Mouse (Mus musculus) adrenal gland, postnatal 14 days (tissue): ENCODE measurements at regions not wholly inside any gene's neighbourhood (a gene's known extent, or its start where the extent isn't known, plus 50 kb on each side); places are given as distances from the start of the nearest gene placed in this dataset.

ENCODE experiments used
- DNase-seq: peaks from one replicate; pipeline ENCODE4 v3.0.0; 2021; ENCODE audit warnings: mixed read lengths

DNA sequence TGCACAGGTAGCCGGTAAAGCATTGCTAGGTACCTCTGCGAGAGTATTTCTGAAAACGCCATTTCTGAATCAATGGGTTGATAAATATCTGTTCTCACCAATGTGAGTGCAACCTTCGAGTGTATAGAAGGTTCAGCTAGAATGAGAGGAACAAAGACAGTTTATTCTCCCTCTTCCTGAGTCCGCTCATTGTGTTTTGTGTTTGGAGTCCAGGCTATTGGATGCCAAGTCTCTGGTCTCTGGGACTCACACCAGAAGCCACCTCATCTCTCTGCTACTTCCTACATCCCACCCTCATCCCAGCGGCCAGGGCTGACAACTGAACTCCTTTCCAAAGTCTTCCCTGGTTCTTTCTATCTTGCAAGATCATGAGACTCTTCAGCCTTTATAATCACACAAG, 62.7 kb downstream of the Lrrc30 start:
- no peak for DNase-seq

DNA sequence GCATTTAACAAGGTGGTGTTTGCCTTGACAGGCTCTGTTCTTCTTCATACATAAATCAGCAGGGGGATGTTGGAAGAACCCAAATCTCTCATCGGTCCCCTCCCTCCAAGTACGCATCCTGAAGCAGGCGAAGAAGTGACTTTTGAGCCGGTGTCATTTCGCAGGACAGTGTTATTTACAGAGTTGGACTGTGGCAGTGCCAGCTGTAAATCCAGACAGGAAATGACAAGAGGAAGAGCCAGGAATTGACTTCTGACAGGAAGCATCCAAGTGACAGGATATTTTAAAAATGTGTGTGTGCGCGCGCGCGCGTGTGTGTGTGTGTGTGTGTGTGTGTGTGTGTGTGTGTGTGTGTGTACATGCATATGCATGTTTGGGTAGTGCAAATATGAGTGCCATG, 66.3 kb downstream of the Lrrc30 start:
- peak; percentile 16 for DNase-seq

GRCm38 (mm10) chr17:67565746-67566145, 66.8 kb downstream of the Lrrc30 start:
- peak; percentile 12 for DNase-seq

DNA sequence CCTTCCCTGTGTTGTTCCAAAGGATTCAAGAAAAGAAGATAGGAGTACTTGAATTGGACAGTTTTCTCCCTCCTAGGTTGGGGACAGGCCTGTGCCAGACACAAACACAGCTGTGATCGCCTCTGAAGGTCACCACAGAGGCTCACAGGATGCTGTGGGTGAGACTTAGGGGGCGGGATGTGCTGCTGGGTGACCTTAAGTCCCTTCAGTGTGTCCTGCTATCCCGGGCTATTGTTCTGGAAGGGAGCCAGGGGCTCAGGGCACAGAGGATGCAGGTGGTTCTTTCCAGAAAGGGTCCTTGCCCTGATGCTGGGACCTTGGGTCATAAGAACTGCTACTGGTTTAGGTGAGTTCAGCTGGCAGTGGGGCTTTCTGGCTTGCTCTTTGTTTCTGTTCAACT, 67.7 kb downstream of the Lrrc30 start:
- peak; percentile 71 for DNase-seq

DNA sequence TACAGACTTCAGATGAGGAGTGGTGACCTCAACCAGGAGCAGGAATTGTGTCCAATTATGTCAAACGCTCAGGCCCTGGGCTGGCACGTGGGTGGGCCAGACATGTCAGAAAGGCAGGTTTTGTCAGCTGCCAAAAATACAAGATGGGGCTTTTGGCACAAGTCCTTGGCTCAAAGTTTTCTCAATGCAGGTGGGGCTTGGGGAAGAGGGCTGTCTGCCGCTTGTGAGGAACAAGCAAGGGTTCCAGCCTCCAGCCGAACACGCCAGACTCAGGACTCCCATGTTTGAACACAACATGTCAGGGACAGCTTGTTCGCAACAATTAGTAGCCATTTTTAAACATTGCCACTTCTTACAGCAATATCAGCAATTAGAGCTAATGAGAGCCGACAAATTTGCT, 69.5 kb downstream of the Lrrc30 start:
- no peak for DNase-seq

DNA sequence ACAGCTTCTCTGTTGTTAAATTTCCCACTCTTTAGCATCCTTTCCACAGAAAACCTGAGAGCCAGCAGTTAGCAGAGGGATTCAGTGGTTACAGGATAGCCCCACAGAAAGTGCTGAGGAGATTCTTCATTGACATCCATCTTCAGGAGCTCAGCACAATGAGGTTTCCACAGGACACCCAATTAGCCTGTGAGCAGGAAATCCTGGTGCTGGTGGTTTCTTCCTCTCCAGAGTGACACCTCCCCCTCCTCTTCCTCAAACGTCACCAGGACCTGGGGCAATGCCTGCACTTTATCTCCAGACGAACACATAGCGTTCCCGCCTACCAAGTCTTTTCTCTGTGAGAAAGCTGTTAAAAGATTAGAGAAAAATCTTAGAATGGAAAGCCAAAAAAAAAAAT, 70.7 kb downstream of the Lrrc30 start:
- DNase-seq, result peak; percentile 33

DNA sequence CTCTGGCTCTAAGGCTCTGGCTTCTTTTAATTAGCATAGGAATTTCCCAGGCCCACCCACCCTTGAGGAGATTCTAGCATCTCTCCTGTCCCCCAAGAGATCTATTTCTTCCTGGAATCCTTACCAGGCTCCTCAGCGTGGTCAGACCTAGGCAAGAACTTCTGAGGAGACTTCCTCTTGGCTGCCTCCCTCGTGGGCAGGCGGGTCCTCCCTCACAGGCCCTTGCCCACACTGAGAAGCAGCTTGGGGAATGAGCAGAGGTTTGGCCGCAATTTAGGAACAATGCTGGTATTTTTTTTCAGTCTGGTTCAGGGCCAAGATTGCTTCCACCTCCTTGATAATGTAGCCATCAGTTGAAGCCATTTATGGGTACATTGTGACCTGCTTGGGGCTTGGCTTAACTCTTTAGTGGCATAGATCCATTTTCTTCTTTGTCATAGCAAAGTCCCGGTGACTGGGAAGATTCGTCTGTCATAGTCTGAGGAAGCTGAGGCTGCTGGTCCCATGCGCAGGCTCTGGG, 75.1 kb downstream of the Lrrc30 start:
- DNase-seq, result no peak

- DNase-seq, result no peak
Observed at GRCm38 (mm10) chr17:67552581-67553139, 79.9 kb downstream of the Lrrc30 start.

DNA sequence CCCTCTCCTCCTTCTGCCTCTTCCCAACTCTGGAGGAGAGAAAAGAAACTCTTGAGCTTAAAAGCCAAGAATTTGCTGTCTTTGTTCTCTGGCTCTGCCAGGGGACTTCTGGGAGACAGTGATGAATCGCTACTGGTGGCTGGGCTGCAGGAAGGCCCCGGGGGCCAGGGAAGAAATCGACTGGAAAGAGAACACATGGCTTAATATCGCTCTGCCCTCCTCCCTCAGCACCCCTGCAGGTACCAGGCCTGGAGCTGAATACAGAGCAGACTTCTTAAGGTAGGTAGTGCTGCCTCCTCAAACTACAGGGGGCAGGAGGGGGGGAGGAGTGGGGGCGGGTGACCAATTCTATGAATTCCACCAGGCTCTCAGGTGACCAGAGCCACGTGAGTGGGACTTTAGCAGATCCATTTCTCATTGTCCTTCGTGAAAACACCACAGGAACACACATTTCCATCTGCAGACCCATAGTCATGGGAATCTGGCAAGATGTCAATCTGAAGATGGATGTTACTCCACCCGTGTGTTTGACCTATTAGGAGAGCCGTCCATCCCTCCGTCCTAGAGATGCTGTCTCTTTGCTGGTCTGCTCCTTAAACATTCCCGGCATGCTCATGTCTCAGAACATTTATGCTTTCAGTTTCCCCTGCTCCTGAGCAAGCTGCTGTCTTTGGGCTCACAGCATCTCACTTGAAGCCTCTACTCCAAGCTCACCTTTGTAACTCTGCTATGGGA, 83.4 kb downstream of the Lrrc30 start:
- DNase-seq, result no peak

DNA sequence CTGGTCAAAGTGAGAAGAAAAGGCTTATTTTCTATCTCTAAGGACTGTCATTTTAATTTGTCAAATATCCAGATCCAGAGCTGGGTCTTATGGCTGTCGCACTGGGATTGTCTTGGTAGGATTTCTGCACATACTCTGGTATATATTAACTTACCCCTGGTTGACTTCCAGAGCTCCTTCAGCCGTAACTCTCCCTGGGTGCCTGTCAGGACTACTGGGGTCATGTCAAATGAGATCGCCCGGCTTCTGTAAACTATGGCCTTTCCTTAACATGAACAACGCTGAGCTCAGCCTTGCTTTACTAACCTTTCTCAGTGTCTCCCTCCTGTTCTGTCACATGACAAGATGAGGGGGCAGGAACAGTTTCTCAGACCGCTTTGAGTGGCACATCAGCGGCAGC, 88.1 kb downstream of the Lrrc30 start:
- DNase-seq, result no peak

DNA sequence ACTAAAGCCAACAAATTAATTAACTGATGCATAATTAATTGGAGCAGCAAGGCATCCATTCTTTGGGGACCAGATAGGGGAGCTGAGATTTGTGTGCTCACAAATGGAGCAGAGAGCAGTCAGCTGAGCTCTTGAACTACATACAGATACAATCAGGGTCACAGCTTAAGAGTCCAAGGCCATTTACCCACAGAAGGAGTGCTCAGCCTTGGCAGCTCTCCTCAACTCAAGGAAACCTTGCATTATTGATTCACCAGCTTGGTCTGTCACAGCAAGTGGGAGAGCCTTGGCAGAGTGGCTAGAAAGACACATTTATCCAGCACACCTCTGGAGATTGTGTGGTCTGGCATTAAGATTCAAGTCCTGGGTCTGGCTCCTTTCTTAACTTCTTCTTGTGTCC, 100.2 kb downstream of the Lrrc30 start:
- DNase-seq, result peak; percentile 21

DNA sequence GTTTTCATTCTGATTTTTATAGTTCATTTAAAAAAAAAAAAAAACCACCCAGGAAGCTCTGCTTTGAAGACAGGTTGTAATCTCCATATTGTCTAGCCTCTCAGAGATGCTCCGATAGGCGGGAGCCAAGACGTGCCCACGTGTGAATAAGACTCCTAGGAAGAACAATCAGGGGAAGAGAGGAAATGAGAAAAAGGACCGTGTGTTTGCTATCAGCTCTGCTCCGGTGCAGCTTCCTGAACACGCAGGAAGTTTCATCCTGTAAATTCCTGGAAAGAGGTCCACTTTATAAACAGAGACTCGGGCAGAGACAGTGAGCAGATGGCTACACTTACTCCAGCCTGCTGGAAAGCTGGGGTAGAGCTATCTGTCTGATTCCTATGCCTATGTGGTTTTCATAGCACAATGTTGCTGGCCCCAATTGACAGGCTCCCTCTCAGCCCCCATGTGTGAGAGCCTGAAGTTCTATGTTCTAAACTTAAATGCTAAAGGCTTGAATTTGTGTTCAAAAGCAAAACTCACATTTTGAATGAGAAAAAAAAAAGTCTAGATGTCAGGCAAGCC, 111.6 kb downstream of the Lrrc30 start:
- no peak for DNase-seq

DNA sequence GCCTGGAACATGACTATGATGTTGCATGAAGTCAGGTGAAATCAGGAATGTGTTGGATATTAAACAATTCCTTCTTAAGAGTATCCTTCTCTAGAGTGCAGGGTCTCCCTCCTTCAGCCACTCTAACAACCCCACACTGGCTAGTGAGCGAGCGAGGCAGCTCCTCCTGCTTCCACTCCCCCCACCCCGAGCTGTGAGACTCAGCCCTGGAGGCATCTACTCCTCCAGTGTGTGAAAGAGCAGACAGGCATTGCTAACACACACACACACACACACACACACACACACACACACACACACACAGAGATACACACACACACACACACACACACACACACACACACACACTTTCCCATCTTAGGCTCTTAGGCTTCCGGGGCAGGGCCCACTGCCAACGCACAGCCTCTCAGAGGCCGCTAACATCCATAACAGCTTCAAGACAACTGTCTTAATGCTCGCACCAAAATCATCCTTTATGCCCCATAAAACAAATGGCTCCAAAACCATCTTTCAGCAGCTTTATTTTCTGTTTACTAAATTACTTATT, 116.8 kb downstream of the Lrrc30 start:
- DNase-seq, result no peak

DNA sequence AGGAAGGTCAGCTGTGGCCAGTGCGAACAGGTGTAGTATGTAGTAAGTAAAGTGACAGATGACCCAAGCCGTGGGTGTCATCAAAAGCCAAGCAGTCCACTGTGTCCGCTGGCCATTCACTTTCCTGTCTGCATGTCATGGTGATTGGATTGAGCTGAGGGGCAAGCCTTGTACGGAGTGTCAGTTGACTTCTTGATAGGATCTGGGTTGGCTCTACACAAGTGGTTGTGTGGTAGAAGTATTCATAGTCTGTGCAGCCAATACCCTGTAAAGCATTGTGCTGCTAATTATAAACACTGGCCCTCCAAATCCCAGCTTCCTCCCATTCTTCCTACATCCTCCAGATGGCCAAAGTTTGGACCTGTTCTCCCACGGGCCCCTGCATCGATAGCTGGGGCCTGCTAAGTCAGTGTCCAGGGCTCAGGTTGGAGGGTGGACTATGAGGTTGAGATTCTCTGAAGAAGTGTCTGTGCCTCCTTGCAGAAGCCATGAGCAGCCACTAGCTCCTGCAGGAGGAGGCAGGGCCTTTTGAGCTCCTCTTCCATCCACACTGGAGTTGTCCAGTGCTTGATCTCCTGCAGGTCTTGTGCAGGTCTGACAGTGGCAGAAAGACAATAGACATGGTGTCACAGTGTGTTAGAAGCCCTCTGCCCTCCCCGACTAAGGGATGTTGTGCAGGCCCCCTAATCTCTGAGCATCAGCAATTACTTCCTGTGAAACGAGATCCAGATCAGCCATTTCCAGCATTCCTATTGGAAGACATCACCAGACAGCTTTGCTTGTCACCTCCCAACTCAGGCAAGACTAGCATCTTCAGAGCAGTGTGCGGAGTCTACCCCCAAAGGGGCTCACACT, 117.9 kb downstream of the Lrrc30 start:
- DNase-seq, result no peak

DNA sequence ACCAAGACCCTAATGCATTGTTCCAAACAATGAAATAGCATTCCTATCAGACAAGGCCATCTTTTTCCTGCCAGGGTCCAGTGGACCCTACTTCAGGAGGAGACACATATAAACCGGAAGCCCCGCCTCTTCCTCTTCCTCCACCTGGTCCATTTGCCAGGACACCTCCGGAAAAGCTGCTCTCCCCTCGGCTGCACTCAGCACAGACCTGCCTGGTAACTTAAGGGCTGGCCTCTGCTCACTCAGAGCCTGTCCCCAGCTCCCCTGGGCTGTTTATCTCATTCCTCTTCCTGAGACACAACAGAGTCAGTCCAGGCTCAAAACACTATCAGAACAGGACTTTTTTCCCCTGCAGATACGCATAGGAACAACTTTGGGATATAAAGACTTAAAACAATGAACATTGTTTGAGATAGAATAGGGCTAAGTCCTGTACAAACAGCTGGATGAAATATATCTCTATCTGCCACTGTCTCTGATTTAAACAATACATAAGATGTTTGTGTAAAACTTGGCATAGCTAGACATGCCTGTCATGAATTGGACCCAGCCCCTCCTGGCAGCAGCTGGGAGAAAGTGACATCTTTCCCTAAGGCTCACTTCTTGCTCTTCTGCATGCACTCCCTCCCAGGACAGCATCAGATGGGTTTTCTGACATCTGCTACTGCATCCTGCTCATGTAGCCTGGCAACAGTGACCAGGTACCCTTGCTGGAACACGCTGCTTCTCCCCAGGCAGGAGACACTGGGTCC, 119.6 kb downstream of the Lrrc30 start:
- peak; percentile 69 for DNase-seq

DNA sequence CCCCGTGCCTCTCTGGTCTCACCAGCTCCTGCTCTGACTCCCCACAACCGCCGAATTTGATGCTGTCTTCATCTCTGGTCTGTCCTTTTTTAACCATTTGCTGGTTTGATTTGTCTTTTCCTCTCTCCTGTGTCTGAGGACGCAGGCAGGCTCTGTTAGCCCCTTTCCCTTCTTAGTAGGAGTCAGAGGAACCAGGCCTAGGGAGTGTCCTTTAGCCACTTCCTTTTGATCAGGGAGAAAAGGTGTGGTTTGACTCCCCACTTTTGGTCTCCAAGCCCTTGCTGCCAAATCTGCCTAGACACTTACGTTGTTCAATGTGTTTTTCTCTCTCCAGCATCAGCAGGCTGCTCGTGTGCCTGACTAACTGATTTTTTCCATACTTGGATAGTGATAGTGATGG, 120.5 kb downstream of the Lrrc30 start:
- no peak for DNase-seq

DNA sequence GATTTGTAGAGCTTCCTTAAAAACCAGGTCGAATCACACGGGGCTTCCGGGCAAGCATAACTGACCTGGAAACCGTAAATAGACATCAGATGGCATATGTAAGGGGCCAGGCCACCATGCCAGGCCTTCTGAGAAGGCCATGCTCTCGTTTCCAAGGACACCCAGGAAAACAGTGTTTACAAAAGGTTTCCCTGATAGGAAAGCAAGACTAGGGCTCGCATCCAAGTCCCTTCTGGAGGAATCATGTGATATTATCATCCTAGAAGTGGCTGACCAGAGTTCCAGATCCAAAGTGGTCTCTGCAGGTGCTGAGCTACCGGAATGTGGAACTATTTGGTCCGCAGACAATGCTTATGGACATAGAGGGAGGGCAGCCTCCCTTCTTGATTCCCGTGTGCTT, 122.6 kb downstream of the Lrrc30 start:
- DNase-seq, result no peak

DNA sequence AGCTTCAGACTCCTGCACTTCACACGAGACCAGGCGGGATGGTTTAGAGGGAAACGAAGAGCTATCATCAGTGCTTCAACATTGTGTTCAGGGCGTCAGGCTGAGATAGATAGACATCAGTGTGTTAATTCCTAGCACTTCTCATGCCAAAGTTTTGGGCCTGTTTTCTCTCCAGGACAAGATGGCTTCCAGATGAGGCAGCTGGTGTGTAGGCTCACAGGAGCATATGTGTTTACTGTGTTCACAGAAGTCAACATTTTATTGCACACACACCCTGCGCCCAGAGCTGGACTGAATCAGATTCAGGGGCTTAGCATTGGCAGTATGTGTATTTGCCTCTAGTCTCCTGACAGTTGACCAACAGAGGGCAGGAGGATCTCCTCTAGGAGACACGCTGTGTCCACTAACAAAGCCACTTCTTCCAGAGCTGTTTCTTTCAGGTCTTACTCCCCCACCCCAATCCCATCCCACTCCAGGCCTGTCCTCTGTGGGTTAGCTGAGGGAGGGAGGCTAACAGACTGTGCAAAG, 123.4 kb downstream of the Lrrc30 start:
- no peak for DNase-seq

GRCm38 (mm10) chr17:67508353-67508752, 124.2 kb downstream of the Lrrc30 start:
- DNase-seq, result no peak

DNA sequence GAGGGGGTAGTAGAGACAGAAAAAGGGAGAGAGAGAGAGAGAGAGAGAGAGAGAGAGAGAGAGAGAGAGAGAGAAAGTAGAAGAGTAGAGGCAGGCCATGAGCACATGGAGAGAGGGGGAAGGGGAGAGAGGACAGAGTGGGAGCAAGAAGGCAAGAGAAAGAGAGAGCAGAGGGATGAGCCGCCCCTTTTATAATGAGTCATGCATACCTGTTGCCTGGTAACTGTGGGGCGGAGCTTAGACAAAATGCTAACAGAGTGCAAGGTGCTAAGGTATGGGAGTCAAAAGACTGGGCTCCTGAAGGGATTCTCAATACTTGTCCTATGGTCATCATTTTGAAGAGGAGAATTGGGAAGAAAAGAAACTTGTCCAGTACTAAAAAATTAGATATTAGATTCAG, 126.1 kb downstream of the Lrrc30 start:
- no peak for DNase-seq

- no peak for DNase-seq
Observed at GRCm38 (mm10) chr17:67504502-67505033, 128.0 kb downstream of the Lrrc30 start.
